7 mouse cellular contexts compared by ENCODE assay signal in genomic region chr1:128359554-128360376, GRCm38 (mm10). TPM values are rescaled to one million over a fixed set of nuclear protein-coding genes. Genes with fewer than 3 reads are reported as not detected.
DNase-seq lines count a peak whose midpoint lies in the region; ATAC-seq lines count a peak whose summit lies in the region.

Mcm6 (minus strand) TSS chr1:128359664.

- H3K4me2 ChIP-seq in embryonic facial prominence, embryonic 12.5 days (replicated peaks): peak within 1 kb of the TSS; percentile 67
- peak within 1 kb of the TSS; percentile 62 for H3K4me2 ChIP-seq in limb, embryonic 11.5 days (ENCODE audit: low read depth, severe bottlenecking)
- peak within 1 kb of the TSS; percentile 81 for H3K4me2 ChIP-seq in midbrain, embryonic 14.5 days (ENCODE audit: low read length)

- H3K9ac ChIP-seq in embryonic facial prominence, embryonic 12.5 days: peak within 1 kb of the TSS; percentile 68
- H3K9ac ChIP-seq in limb, embryonic 11.5 days (ENCODE audit: low read length): peak within 1 kb of the TSS; percentile 90
- peak within 1 kb of the TSS; percentile 59 for H3K9ac ChIP-seq in midbrain, embryonic 14.5 days (replicated peaks; ENCODE audit: low read length)

- peaks cover 20% of the 10 kb centered on the region for H3K4me1 ChIP-seq in embryonic facial prominence, embryonic 12.5 days
- H3K4me1 ChIP-seq in limb, embryonic 11.5 days (ENCODE audit: control insufficient read depth, insufficient read depth, low read length): 0 out of 2 replicates have a peak, but pooled peaks cover 3% of the 10 kb centered on the region
- H3K4me1 ChIP-seq in midbrain, embryonic 14.5 days (ENCODE audit: control insufficient read depth, insufficient read depth, low read length): peaks cover 6% of the 10 kb centered on the region; the same call in 1 of the 2 replicates

- 3% methylated on average over 38 of the region's 38 CpGs for WGBS in embryonic facial prominence, embryonic 12.5 days
- 2% methylated on average over 38 of the region's 38 CpGs for WGBS in limb, embryonic 11.5 days
- WGBS in midbrain, embryonic 14.5 days: 3% methylated on average over 38 of the region's 38 CpGs

- peak within 1 kb of the TSS; percentile 94 for H3K27ac ChIP-seq in embryonic facial prominence, embryonic 12.5 days
- H3K27ac ChIP-seq in limb, embryonic 11.5 days (replicated peaks; ENCODE audit: low read depth, low read length): peak within 1 kb of the TSS; percentile 87
- H3K27ac ChIP-seq in midbrain, embryonic 14.5 days (replicated peaks; ENCODE audit: low read depth, low read length): peak within 1 kb of the TSS; percentile 52

- DNase-seq in adrenal gland, postnatal 25 days: peak; percentile 93
- peak; percentile 100 for DNase-seq in heart, adult 11 months
- peak; percentile 94 for DNase-seq in kidney, adult 18-20 months
- DNase-seq in limb, embryonic 11.5 days (ENCODE audit: low spot score): peak; percentile 96
- DNase-seq in midbrain, embryonic 14.5 days: peak; percentile 97
- DNase-seq in spleen, adult 18-20 months: peak; percentile 90 to 93

- no peaks in the 10 kb centered on the region for H3K9me3 ChIP-seq in embryonic facial prominence, embryonic 12.5 days
- no peaks in the 10 kb centered on the region for H3K9me3 ChIP-seq in limb, embryonic 11.5 days (ENCODE audit: control insufficient read depth, low read length)
- no peaks in the 10 kb centered on the region for H3K9me3 ChIP-seq in midbrain, embryonic 14.5 days (ENCODE audit: control insufficient read depth, low read length)

- peaks cover 27% of the 10 kb centered on the region for H3K36me3 ChIP-seq in embryonic facial prominence, embryonic 12.5 days
- peaks cover 3% of the 10 kb centered on the region; the same call in 1 of the 2 replicates for H3K36me3 ChIP-seq in limb, embryonic 11.5 days (ENCODE audit: control insufficient read depth, insufficient read depth, low read length)
- peaks cover 22% of the 10 kb centered on the region for H3K36me3 ChIP-seq in midbrain, embryonic 14.5 days (ENCODE audit: control insufficient read depth, insufficient read depth, low read length)

- peak; percentile 96 for ATAC-seq in embryonic facial prominence, embryonic 12.5 days (ENCODE audit: insufficient number of reproducible peaks, insufficient read depth, low FRiP score, low TSS enrichment)
- peak; percentile 99 for ATAC-seq in limb, embryonic 11.5 days (ENCODE audit: insufficient number of reproducible peaks, low FRiP score, low TSS enrichment, low read depth)
- ATAC-seq in midbrain, embryonic 14.5 days (ENCODE audit: low FRiP score, low TSS enrichment): peak; percentile 99

- H3K4me3 ChIP-seq in embryonic facial prominence, embryonic 12.5 days: peak within 1 kb of the TSS; percentile 66
- H3K4me3 ChIP-seq in limb, embryonic 11.5 days (ENCODE audit: low read depth, low read length): peak within 1 kb of the TSS; percentile 90
- H3K4me3 ChIP-seq in midbrain, embryonic 14.5 days (replicated peaks; ENCODE audit: low read depth, low read length): peak within 1 kb of the TSS; percentile 78

- no peaks in the 10 kb centered on the region for H3K27me3 ChIP-seq in embryonic facial prominence, embryonic 12.5 days
- no peaks in the 10 kb centered on the region for H3K27me3 ChIP-seq in limb, embryonic 11.5 days (ENCODE audit: control insufficient read depth, insufficient read depth, low read length)
- no peaks in the 10 kb centered on the region for H3K27me3 ChIP-seq in midbrain, embryonic 14.5 days (ENCODE audit: control insufficient read depth, insufficient read depth, low read length)

RNA-seq across cellular contexts. Expression of gene Mcm6, which starts in this region (rescaled TPM):
- 42.8 and 44.0 TPM in 2 replicates for total RNA-seq in adrenal gland, postnatal 25 days (2021)
- 265 and 275 TPM in 2 replicates for polyA plus RNA-seq in embryonic facial prominence, embryonic 12.5 days (2016; fragmentation: Nextera tagmentation; extraction: Ambion mirVana)
- polyA plus RNA-seq in limb, embryonic 11.5 days (2014; fragmentation: Nextera tagmentation; extraction: Ambion mirVana): 333 and 336 TPM in 2 replicates
- polyA plus RNA-seq in midbrain, embryonic 14.5 days (2014; fragmentation: Nextera tagmentation; extraction: Ambion mirVana): 41.3 and 77.8 TPM in 2 replicates

Comparison
In these comparisons a context has a peak if more than half of its experiments do, and no peak if none do; other contexts are left out.
1. Peak in every context shown above with its lines: DNase-seq, ATAC-seq, H3K4me3 ChIP-seq and H3K27ac ChIP-seq.